Mouse (Mus musculus) hindbrain, embryonic 14.5 days (tissue): Measurements from ENCODE around the gene Hpse2. TPM values are rescaled to one million over a fixed set of nuclear protein-coding genes. Genes with fewer than 3 reads are reported as not detected.
A peak's percentile ranks its signal among the peaks of the same experiment; 100 is the strongest.

ENCODE experiments used
- ATAC-seq: fragments of 200-750 bp; cut with Nextera tagmentation; 2 replicates; pipeline ENCODE4 v1.8.0; 2017; ENCODE audit warnings: moderate number of reproducible peaks, mild to moderate bottlenecking, moderate TSS enrichment, moderate library complexity; ENCODE audit not compliant: low FRiP score
- DNase-seq: peaks from one replicate; pipeline ENCODE4 v3.0.0-alpha.2; 2015; ENCODE audit warnings: low spot score
- H3K27ac ChIP-seq: fragments of 300-500 bp; sonication (generic); 2 replicates; pipeline ENCODE4 v1.5.1; 2014; ENCODE audit warnings: mild to moderate bottlenecking, moderate library complexity
- H3K27me3 ChIP-seq: fragments of 300-500 bp; sonication (generic); 2 replicates; pipeline ENCODE4 v1.6.1; 2014; ENCODE audit warnings: mild to moderate bottlenecking, low read length, mixed read lengths; ENCODE audit not compliant: control insufficient read depth, insufficient read depth
- H3K36me3 ChIP-seq: fragments of 300-500 bp; sonication (generic); replicated peaks from 2 replicates; pipeline ENCODE4 v1.6.1; 2014; ENCODE audit not compliant: control insufficient read depth, insufficient read depth
- H3K4me1 ChIP-seq: fragments of 300-500 bp; sonication (generic); replicated peaks from 2 replicates; pipeline ENCODE4 v1.6.1; 2014; ENCODE audit warnings: antibody characterized with exemption, low read length, mixed read lengths; ENCODE audit not compliant: control insufficient read depth, insufficient read depth
- H3K4me2 ChIP-seq: fragments of 300-500 bp; sonication (generic); replicated peaks from 2 replicates; pipeline ENCODE4 v1.6.1; 2014; ENCODE audit warnings: mild to moderate bottlenecking, moderate library complexity
- H3K4me3 ChIP-seq: fragments of 300-500 bp; sonication (generic); replicated peaks from 2 replicates; pipeline ENCODE4 v1.5.1; 2014; ENCODE audit warnings: mild to moderate bottlenecking, low read length
- H3K9ac ChIP-seq: fragments of 300-500 bp; sonication (generic); 2 replicates; pipeline ENCODE4 v1.6.1; 2014
- H3K9me3 ChIP-seq: fragments of 300-500 bp; sonication (generic); 2 replicates; pipeline ENCODE4 v1.6.1; 2016; ENCODE audit warnings: low read length; ENCODE audit not compliant: control insufficient read depth
- WGBS: fragments of 180-500 bp; shearing (Covaris S2); extraction: QIAGEN DNeasy Blood & Tissue Kit; methylation state at CpG from one replicate; pipeline ENCODE4 v1.1.7; 2014; 5-methylcytosine and 5-hydroxymethylcytosine counted together
- polyA plus RNA-seq: library from polyadenylated mRNA; unstranded; fragments of >200 nt; fragmentation: Nextera tagmentation; extraction: Ambion mirVana; gene quantifications from 2 replicates; pipeline ENCODE4 v1.2.1, GENCODE M21; 2014

Hpse2 gene
- not detected in 2 replicates for polyA plus RNA-seq

- no peak within 1 kb of the TSS for H3K27ac ChIP-seq
- H3K36me3 ChIP-seq = no peaks in the 10 kb centered on the region
- H3K9me3 ChIP-seq = no peaks in the 10 kb centered on the region
- DNase-seq = no peak
- peak within 1 kb of the TSS; percentile 40 for H3K4me2 ChIP-seq
- H3K27me3 ChIP-seq = peaks cover 68% of the 10 kb centered on the region
- H3K4me1 ChIP-seq = peaks cover 21% of the 10 kb centered on the region
- H3K4me3 ChIP-seq = no peak within 1 kb of the TSS
- WGBS = 2% methylated on average over 17 of the region's 18 CpGs
- no peak within 1 kb of the TSS for H3K9ac ChIP-seq
- ATAC-seq = no peak
These were observed at the start of gene Hpse2 for GRCm38 (mm10) chr19:43388017-43388904. Hpse2 (minus strand) TSS chr19:43388355.

- no peaks in the 10 kb centered on the region for H3K4me1 ChIP-seq
- no peaks in the 10 kb centered on the region for H3K36me3 ChIP-seq
- DNase-seq = no peak
- no peak overlapping the region for H3K4me3 ChIP-seq
- no peaks in the 10 kb centered on the region for H3K27me3 ChIP-seq
- no peak overlapping the region for H3K4me2 ChIP-seq
- no peak overlapping the region for H3K9ac ChIP-seq
- H3K9me3 ChIP-seq = no peaks in the 10 kb centered on the region
- ATAC-seq = no peak
- no peak overlapping the region for H3K27ac ChIP-seq
- 92% methylated on average over 24 of the region's 24 CpGs for WGBS
These were observed 39.5 kb upstream of the Hpse2 start for GRCm38 (mm10) chr19:43427446-43428224.

- H3K27ac ChIP-seq = no peak overlapping the region
- WGBS = 76% methylated on average over 2 of the region's 2 CpGs
- H3K4me1 ChIP-seq = no peaks in the 10 kb centered on the region
- ATAC-seq = no peak
- no peaks in the 10 kb centered on the region for H3K36me3 ChIP-seq
- no peak overlapping the region for H3K4me2 ChIP-seq
- H3K4me3 ChIP-seq = no peak overlapping the region
- no peak overlapping the region for H3K9ac ChIP-seq
- no peaks in the 10 kb centered on the region for H3K27me3 ChIP-seq
- H3K9me3 ChIP-seq = no peaks in the 10 kb centered on the region
- no peak for DNase-seq
These were observed 35.9 kb upstream of the Hpse2 start for GRCm38 (mm10) chr19:43424082-43424481.

GRCm38 (mm10) chr19:43420506-43420905 lies 32.4 kb upstream of the Hpse2 start:
- Histone ChIP-seq H3K9ac (no peak overlapping the region), H3K4me2 (no peak overlapping the region), H3K36me3 (no peaks in the 10 kb centered on the region), H3K4me3 (no peak overlapping the region), H3K9me3 (no peaks in the 10 kb centered on the region), H3K4me1 (no peaks in the 10 kb centered on the region), H3K27ac (no peak overlapping the region), H3K27me3 (no peaks in the 10 kb centered on the region)
- 83% methylated on average over 3 of the region's 3 CpGs for WGBS
- no peak for DNase-seq
- no peak for ATAC-seq

- no peak overlapping the region for H3K9ac ChIP-seq
- H3K4me2 ChIP-seq = no peak overlapping the region
- H3K9me3 ChIP-seq = no peaks in the 10 kb centered on the region
- ATAC-seq (no peak), DNase-seq (no peak)
- H3K4me3 ChIP-seq = no peak overlapping the region
- no peak overlapping the region for H3K27ac ChIP-seq
- WGBS = 74% methylated on average over 2 of the region's 2 CpGs
- H3K27me3 ChIP-seq = no peaks in the 10 kb centered on the region
- H3K36me3 ChIP-seq = no peaks in the 10 kb centered on the region
- H3K4me1 ChIP-seq = no peaks in the 10 kb centered on the region
These were observed 27.4 kb upstream of the Hpse2 start for GRCm38 (mm10) chr19:43415565-43415964.

GRCm38 (mm10) chr19:43407181-43407580 lies 19.0 kb upstream of the Hpse2 start:
- no peaks in the 10 kb centered on the region for H3K27me3 ChIP-seq
- no peak overlapping the region for H3K4me2 ChIP-seq
- no peaks in the 10 kb centered on the region for H3K4me1 ChIP-seq
- no peak overlapping the region for H3K27ac ChIP-seq
- no peaks in the 10 kb centered on the region for H3K36me3 ChIP-seq
- H3K9me3 ChIP-seq = no peaks in the 10 kb centered on the region
- peak; percentile 63 for DNase-seq
- WGBS = 34% methylated on average over 1 of the region's 1 CpGs
- no peak for ATAC-seq
- no peak overlapping the region for H3K4me3 ChIP-seq
- H3K9ac ChIP-seq = no peak overlapping the region

GRCm38 (mm10) chr19:43396327-43396726 lies 8.2 kb upstream of the Hpse2 start:
- no peaks in the 10 kb centered on the region for H3K9me3 ChIP-seq
- no peak overlapping the region for H3K27ac ChIP-seq
- H3K4me2 ChIP-seq = no peak overlapping the region
- 5% methylated on average over 4 of the region's 4 CpGs for WGBS
- no peak overlapping the region for H3K4me3 ChIP-seq
- DNase-seq (peak; percentile 85), ATAC-seq (peak; percentile 46; the same call in 1 of the 2 replicates)
- H3K36me3 ChIP-seq = no peaks in the 10 kb centered on the region
- no peaks in the 10 kb centered on the region for H3K4me1 ChIP-seq
- H3K27me3 ChIP-seq = no peaks in the 10 kb centered on the region
- no peak overlapping the region for H3K9ac ChIP-seq

GRCm38 (mm10) chr19:43387071-43387770 lies 934 bp downstream of the Hpse2 start:
- H3K27me3 ChIP-seq = peaks cover 78% of the 10 kb centered on the region
- H3K4me1 ChIP-seq = peaks cover 21% of the 10 kb centered on the region
- ATAC-seq (no peak), DNase-seq (no peak)
- 2% methylated on average over 14 of the region's 14 CpGs for WGBS
- no peaks in the 10 kb centered on the region for H3K36me3 ChIP-seq
- H3K27ac ChIP-seq = no peak overlapping the region
- no peak overlapping the region for H3K9ac ChIP-seq
- H3K4me2 ChIP-seq = peak overlapping the region; percentile 51; the same call in 1 of the 2 replicates
- H3K4me3 ChIP-seq = no peak overlapping the region
- H3K9me3 ChIP-seq = no peaks in the 10 kb centered on the region
